Mouse (Mus musculus): ENCODE results near the gene Olfr770.
"Not testable (repeated sequence)": the region's sequence is repeated elsewhere in the genome, so short reads cannot be mapped to it uniquely, and the experiment has no call there.

Gene Olfr770

GRCm38 (mm10) chr10:129138898-129139297 lies at the start of gene Olfr770:
TSS of gene Olfr770 (minus strand) at chr10:129138998.
- no peak for DNase-seq (ENCODE audit: low spot score)

DNA sequence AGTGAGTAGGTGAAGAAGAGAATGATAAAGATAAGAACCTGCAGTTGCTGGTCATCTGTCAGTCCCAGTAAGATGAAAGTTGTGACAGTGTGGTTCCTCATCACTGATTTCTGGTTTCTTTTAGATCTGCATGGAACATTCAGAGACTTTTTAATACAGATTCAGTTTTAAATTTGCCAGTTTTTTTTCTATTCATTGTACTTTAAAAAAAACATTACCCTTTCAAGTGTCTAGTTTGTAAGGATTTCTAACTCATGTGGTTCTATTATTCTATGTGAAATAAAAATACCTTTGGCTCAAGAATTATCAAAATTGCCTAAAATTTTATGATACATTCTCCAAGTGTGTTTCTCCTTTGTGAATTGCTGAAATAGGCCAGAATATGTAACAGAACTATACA lies 48.5 kb upstream of the Olfr770 start, which contains the start of gene Olfr773:
Olfr773 (minus strand) TSS at position 101 of the 400 bp plus-strand sequence.
- DNase-seq (ENCODE audit: low spot score): not testable (repeated sequence)

- DNase-seq (ENCODE audit: low spot score): not testable (repeated sequence)
Measured at GRCm38 (mm10) chr10:129177821-129178220, 39.0 kb upstream of the Olfr770 start, which contains the start of gene Olfr772. TSS of gene Olfr772 (minus strand) at chr10:129177921.

DNA sequence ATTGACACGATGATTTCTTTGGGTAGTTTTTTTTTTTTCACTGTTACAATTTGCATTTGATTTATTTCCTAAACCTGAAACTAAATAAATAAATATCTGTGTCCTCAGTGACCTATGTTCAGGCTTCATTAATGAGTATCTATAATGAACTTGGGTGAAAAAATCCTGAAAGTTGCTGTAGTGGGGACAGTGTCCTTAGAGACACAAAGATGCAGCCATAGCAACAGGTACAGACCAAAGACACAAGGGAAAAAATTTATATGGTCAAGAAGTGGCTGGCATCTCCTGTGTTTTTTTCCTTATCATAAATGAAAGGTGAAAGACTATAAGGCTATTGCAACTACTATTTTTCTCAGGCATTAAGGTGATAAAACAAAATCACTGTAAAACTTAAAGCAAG lies 25.9 kb upstream of the Olfr770 start, which contains the start of gene Olfr771:
Olfr771 (minus strand) TSS at position 101 of the 400 bp plus-strand sequence.
- DNase-seq (ENCODE audit: low spot score): no peak

- no peak for DNase-seq (ENCODE audit: low spot score)
Measured at GRCm38 (mm10) chr10:129117761-129118160, 21.0 kb downstream of the Olfr770 start, which contains the start of gene Olfr769. TSS of gene Olfr769 (minus strand) at chr10:129117861.

DNA sequence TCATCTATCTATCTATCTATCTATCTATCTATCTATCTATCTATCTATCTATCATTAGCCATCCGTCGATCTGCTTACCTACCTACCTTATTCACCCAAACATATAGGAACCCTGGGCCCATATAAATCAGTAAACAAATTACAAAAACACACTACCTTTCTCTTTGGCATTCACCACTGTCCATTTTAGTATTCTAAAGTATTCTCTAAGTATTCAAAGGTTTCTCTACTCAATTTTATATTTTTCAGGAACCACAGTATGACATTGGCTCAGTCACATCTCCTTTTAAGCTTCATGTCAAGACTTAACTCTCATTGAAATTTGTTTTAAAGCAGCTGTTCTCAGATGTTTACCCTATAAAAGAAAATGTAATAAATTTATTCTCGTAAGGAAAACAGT lies 23.7 kb downstream of the Olfr770 start:
- DNase-seq (ENCODE audit: low spot score): no peak

DNA sequence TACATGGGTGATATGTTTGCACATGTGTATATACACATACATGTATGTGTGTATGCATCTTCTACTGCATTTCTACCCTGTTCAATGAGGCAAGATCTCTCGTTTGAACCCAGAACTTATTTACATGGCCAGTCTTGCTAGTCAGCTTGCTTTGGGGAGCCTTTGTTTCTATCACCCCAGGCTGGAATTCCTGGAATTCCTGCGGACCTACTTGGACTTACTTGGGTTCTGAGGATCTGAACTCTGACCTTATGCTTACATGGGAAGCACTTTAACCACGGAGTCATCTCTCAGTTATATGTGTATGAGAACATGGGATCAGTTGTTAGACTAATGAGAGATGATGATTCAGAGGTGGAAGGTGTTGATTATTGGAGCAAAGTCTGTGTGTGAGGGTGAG lies 37.6 kb downstream of the Olfr770 start:
- DNase-seq (ENCODE audit: low spot score): no peak

DNA sequence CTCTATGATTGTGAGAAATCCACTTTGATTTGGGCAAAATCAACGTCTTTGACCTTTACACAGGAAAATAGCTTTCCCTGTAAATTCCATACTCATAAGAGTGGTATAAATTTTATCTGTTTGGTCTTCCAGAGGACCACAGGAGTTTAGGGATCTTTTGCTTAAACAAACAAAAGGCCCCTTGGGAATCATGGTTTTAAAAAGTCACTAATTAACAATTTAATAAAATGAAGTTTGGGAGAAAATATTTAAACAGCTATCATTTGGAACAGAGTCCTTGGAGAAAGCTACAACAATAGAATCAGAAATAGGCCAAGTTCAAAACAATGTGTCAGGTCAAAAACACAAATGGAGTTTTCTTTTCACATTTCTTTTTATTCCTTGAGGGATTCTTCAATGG lies 39.5 kb downstream of the Olfr770 start, which contains the start of gene Olfr768:
Olfr768 (minus strand) TSS at position 101 of the 400 bp plus-strand sequence.
- DNase-seq (ENCODE audit: low spot score): no peak

DNA sequence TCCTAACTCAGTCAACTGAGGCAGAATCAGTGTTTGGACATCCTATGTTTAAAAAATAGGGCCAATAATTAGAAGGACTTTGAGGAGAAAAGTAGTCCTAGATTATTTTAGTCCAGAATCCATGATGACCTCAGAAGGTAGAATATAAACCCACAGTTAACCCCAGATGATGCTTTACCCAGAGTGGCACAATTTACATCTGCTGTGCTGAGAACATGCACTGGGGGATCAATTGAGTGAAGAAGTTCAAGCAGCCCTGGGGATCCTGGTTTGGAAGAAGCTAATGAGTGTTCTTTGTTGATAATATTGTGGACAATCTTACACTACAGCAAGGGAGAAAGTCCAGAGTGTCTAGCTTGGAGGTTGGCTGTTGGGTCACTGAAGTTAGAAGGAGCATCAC lies 56.0 kb downstream of the Olfr770 start, which contains the start of gene Olfr767:
Olfr767 (minus strand) TSS at position 101 of the 400 bp plus-strand sequence.
- DNase-seq (ENCODE audit: low spot score): not testable (repeated sequence)

Measured in embryo, embryonic 10.5 days (tissue).